Mouse (Mus musculus) megakaryocyte, embryonic 14.5 days (primary cell): ENCODE measurements around the gene Cspg5.

ENCODE experiments used
- FLI1 ChIP-seq: IDR thresholded peaks from 2 replicates; pipeline ENCODE4 v1.6.1; 2012; ENCODE audit warnings: low read length, inconsistent platforms, mixed read lengths
- GATA1 ChIP-seq: IDR thresholded peaks from 3 replicates; pipeline ENCODE4 v1.6.1; 2012; ENCODE audit warnings: mixed read lengths, low read length, inconsistent platforms, borderline replicate concordance

DNA sequence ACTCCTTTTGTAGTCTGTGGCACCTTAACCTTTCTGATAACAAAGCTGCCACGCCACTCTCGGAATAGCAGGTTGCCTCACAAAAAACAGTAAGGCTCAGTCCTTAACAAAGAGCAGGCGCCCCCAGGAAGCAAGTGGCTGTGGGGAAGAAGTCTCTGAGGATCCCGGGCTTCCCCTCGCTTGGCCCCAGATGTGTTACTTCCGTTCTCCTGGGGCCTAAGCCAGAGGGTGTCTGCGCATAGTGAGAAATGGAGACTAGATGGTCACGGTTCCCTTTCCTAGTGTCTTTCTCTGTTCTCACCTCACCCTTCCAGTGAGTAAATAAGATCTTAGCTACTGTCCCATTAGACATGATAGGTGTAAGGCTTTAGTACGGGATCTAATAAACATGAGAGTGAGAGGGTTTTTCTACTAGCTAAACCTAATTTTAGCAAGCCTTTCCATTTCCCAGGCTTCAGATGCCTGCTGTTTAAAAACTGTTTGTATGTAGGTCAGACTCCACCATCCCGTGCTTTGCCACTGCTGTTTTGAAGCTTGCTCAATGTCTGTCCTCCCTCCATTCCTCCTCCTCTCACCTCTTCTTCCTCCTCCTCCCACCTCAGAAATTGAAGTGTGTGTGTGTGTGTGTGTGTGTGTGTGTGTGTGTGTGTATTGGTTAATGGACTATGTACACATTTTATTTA is 13.9 kb upstream of the Cspg5 start:
- TF ChIP-seq GATA1 = no peak
- TF ChIP-seq FLI1 = no peak
